Mouse (Mus musculus) heart, embryonic 11.5 days (tissue): Measurements from ENCODE around the gene Brd2. TPM values are rescaled to one million over a fixed set of nuclear protein-coding genes. Genes with fewer than 3 reads are reported as not detected.

Experiments
- ATAC-seq: fragments of 200-750 bp; cut with Nextera tagmentation; replicated peaks from 2 replicates; pipeline ENCODE4 v1.8.0; 2017; ENCODE audit warnings: moderate library complexity; ENCODE audit not compliant: insufficient number of reproducible peaks, low FRiP score, low TSS enrichment
- H3K27ac ChIP-seq: fragments of 300-500 bp; sonication (generic); 2 replicates; pipeline ENCODE4 v1.5.1; 2014; ENCODE audit warnings: mild to moderate bottlenecking, low read depth, low read length
- H3K27me3 ChIP-seq: fragments of 300-500 bp; sonication (generic); 2 replicates; pipeline ENCODE4 v1.6.1; 2014; ENCODE audit warnings: mild to moderate bottlenecking, low read length, mixed read lengths; ENCODE audit not compliant: control insufficient read depth, insufficient read depth
- H3K36me3 ChIP-seq: fragments of 300-500 bp; sonication (generic); 2 replicates; pipeline ENCODE4 v1.6.1; 2014; ENCODE audit warnings: mild to moderate bottlenecking, low read length, moderate library complexity, mixed read lengths; ENCODE audit not compliant: control insufficient read depth, insufficient read depth
- H3K4me1 ChIP-seq: fragments of 300-500 bp; sonication (generic); 2 replicates; pipeline ENCODE4 v1.6.1; 2014; ENCODE audit warnings: low read length; ENCODE audit not compliant: control insufficient read depth, insufficient read depth
- H3K4me2 ChIP-seq: fragments of 300-500 bp; sonication (generic); 2 replicates; pipeline ENCODE4 v1.6.1; 2014; ENCODE audit warnings: mild to moderate bottlenecking, moderate library complexity
- H3K4me3 ChIP-seq: fragments of 300-500 bp; sonication (generic); 2 replicates; pipeline ENCODE4 v1.5.1; 2014; ENCODE audit warnings: low read depth, low read length
- H3K9ac ChIP-seq: fragments of 300-500 bp; sonication (generic); 2 replicates; pipeline ENCODE4 v1.6.1; 2014; ENCODE audit warnings: mild to moderate bottlenecking, low read depth, low read length, moderate library complexity
- H3K9me3 ChIP-seq: fragments of 300-500 bp; sonication (generic); replicated peaks from 2 replicates; pipeline ENCODE4 v1.6.1; 2016; ENCODE audit warnings: low read length; ENCODE audit not compliant: control insufficient read depth
- WGBS: fragments of 180-500 bp; shearing (Covaris S2); extraction: QIAGEN DNeasy Blood & Tissue Kit; methylation state at CpG from one replicate; pipeline ENCODE4 v1.1.7; 2014; ENCODE audit not compliant: insufficient replicate concordance; 5-methylcytosine and 5-hydroxymethylcytosine counted together
- polyA plus RNA-seq: library from polyadenylated mRNA; unstranded; fragments of >200 nt; fragmentation: Nextera tagmentation; extraction: Ambion mirVana; gene quantifications from 2 replicates; pipeline ENCODE4 v1.2.1, GENCODE M21; 2014

The Brd2 gene
- polyA plus RNA-seq, 1 experiment from 2014 or later: 105 TPM

DNA sequence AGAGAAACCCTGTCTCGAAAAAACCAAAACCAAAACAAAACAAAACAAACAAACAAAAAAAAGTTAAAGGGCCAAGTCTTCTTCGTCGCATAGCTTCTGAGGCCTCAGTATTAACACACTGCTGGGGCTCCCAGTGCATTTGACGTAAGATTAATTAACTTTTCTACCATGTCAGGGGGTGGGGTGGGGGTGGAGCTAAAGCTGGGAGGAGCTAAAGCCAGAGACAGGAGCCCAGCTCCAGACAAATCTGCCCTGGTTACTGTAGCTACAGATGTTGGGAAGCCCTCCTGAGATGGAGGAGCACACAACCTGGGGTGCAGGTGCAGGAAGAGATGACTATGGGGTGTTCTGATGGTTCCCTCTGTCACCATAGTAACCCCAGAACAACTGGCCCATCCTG, 44.3 kb downstream of the Brd2 start:
- Histone ChIP-seq H3K36me3 (no peaks in the 10 kb centered on the region), H3K9me3 (no peaks in the 10 kb centered on the region), H3K4me3 (no peak overlapping the region), H3K9ac (no peak overlapping the region), H3K4me1 (no peaks in the 10 kb centered on the region), H3K27ac (no peak overlapping the region), H3K27me3 (peaks cover 20% of the 10 kb centered on the region), H3K4me2 (no peak overlapping the region)
- ATAC-seq: no peak
- 55% methylated on average over 4 of the region's 4 CpGs for WGBS

DNA sequence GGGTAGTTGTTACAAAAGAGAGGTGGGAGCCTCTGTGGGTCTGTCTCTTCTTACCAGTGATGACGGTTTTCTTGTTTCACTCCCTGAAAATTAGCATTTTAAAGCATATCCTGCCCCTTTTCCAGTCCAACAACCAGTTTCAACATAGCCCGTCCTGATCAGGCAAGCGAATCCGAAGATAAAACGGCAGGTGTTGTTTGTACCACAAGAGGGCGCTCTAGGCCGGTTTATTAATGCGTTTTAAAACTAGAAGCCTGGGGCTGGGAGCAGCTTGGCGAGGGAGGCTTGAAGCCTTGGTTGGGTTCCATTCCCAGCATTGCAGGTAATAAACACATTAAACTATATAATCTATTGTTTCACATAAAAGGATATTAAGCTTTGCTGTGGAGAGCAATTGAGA, 44.9 kb downstream of the Brd2 start:
- WGBS: 2% methylated on average over 9 of the region's 9 CpGs

DNA sequence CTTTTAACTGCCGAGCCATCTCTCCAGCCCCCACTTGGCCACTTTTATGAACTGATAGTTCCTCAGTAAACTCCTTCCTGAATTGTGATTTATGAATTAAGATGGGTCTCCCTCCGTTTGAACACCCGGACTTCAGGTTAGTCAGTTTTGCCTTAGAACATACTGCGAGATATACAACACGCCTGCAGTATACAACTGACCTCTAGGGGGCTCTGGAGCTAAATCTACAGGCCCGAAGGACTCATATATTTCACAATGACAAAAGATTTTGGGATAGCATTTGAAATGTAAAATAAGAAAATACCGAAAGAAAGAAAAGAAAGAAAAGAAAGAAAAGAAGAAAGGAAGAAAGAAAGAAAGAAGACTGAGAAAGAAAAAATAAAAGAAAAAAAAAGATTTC, 47.2 kb downstream of the Brd2 start:
- no peak overlapping the region for H3K27ac ChIP-seq
- WGBS: 36% methylated on average over 7 of the region's 7 CpGs
- H3K9ac ChIP-seq: no peak overlapping the region
- peaks cover 20% of the 10 kb centered on the region for H3K27me3 ChIP-seq
- no peak overlapping the region for H3K4me3 ChIP-seq
- no peak overlapping the region for H3K4me2 ChIP-seq
- no peaks in the 10 kb centered on the region for H3K9me3 ChIP-seq
- no peaks in the 10 kb centered on the region for H3K36me3 ChIP-seq
- ATAC-seq: no peak
- H3K4me1 ChIP-seq: no peaks in the 10 kb centered on the region

More for the DNA sequence above, 44.9 kb downstream of the Brd2 start:
- Histone ChIP-seq H3K4me3 (no peak overlapping the region), H3K27ac (no peak overlapping the region), H3K27me3 (peaks cover 20% of the 10 kb centered on the region), H3K4me1 (no peaks in the 10 kb centered on the region), H3K4me2 (no peak overlapping the region), H3K36me3 (no peaks in the 10 kb centered on the region), H3K9ac (no peak overlapping the region), H3K9me3 (no peaks in the 10 kb centered on the region)
- ATAC-seq: no peak

DNA sequence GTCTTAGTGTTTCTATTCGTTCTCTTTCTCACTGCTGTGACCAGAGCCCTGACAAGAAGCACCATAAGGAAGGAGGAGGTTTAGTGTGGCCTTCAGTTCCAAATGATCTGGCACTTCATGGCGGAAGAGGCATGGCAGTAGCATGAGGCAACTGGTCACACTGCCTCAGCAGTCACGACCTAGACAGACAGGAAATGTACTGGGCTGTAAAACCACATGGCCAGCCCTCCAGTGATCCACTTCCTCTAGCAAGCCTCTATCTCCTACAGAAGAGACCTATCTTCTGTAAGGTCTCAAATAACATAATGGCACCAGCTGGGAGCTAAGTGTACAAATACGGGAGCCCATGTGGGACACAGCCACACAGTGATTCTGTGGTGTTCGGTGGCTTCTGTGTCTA, 50.3 kb downstream of the Brd2 start:
- no peak overlapping the region for H3K9ac ChIP-seq
- no peaks in the 10 kb centered on the region for H3K36me3 ChIP-seq
- no peaks in the 10 kb centered on the region for H3K4me1 ChIP-seq
- no peaks in the 10 kb centered on the region for H3K9me3 ChIP-seq
- H3K27me3 ChIP-seq: peaks cover 16% of the 10 kb centered on the region
- no peak overlapping the region for H3K4me2 ChIP-seq
- H3K27ac ChIP-seq: no peak overlapping the region
- WGBS: 65% methylated on average over 5 of the region's 5 CpGs
- ATAC-seq: no peak
- H3K4me3 ChIP-seq: no peak overlapping the region

- no peak for ATAC-seq
- Histone ChIP-seq H3K4me3 (no peak overlapping the region), H3K9ac (no peak overlapping the region), H3K27ac (no peak overlapping the region), H3K9me3 (no peaks in the 10 kb centered on the region), H3K4me2 (no peak overlapping the region), H3K27me3 (no peaks in the 10 kb centered on the region; the same call in 1 of the 2 replicates), H3K4me1 (no peaks in the 10 kb centered on the region), H3K36me3 (no peaks in the 10 kb centered on the region)
- 53% methylated on average over 3 of the region's 3 CpGs for WGBS
Observed at GRCm38 (mm10) chr17:34068864-34069263, 53.6 kb downstream of the Brd2 start.

Other genes with a start within 250 kb of the Brd2 start
- not detected in 2 replicates for gene Gm7029, start 248.8 kb downstream of the Brd2 start, polyA plus RNA-seq
- gene Kifc1, start 232.0 kb downstream of the Brd2 start, polyA plus RNA-seq: 8.1 and 11.8 TPM in 2 replicates
- gene Platr17, start 217.5 kb downstream of the Brd2 start, polyA plus RNA-seq: not detected in 2 replicates
- gene Daxx, start 213.2 kb downstream of the Brd2 start, polyA plus RNA-seq: 26.4 and 37.0 TPM in 2 replicates
- gene Tapbp, start 206.7 kb downstream of the Brd2 start, polyA plus RNA-seq: 22.0 and 23.4 TPM in 2 replicates
- 7.2 and 7.8 TPM in 2 replicates for gene Zbtb22, start 206.7 kb downstream of the Brd2 start, polyA plus RNA-seq
- gene Rgl2, start 193.1 kb downstream of the Brd2 start, polyA plus RNA-seq: 25.8 and 27.8 TPM in 2 replicates
- gene Pfdn6, start 182.3 kb downstream of the Brd2 start, polyA plus RNA-seq: 147 and 151 TPM in 2 replicates
- 18.3 and 19.7 TPM in 2 replicates for gene Wdr46, start 182.0 kb downstream of the Brd2 start, polyA plus RNA-seq
- gene B3galt4, start 171.1 kb downstream of the Brd2 start, polyA plus RNA-seq: 2.8 and 5.9 TPM in 2 replicates
- gene Vps52, start 166.8 kb downstream of the Brd2 start, polyA plus RNA-seq: 28.1 and 29.5 TPM in 2 replicates
- 1,135 and 1,150 TPM in 2 replicates for gene Rps18, start 166.6 kb downstream of the Brd2 start, polyA plus RNA-seq
- gene H2-K1, start 122.3 kb downstream of the Brd2 start, polyA plus RNA-seq: 13.8 and 13.9 TPM in 2 replicates
- 3.9 and 4.4 TPM in 2 replicates for gene Ring1, start 98.0 kb downstream of the Brd2 start, polyA plus RNA-seq
- 29.4 and 35.5 TPM in 2 replicates for gene H2-Ke6, start 94.6 kb downstream of the Brd2 start, polyA plus RNA-seq
- gene Slc39a7, start 91.0 kb downstream of the Brd2 start, polyA plus RNA-seq: 61.4 and 67.2 TPM in 2 replicates
- gene Rxrb, start 90.8 kb downstream of the Brd2 start, polyA plus RNA-seq: 13.8 and 14.6 TPM in 2 replicates
- gene Col11a2, start 83.2 kb downstream of the Brd2 start, polyA plus RNA-seq: 0.31 and 0.70 TPM in 2 replicates
- 0.34 and 1.2 TPM in 2 replicates for gene H2-Oa, start 30.3 kb downstream of the Brd2 start, polyA plus RNA-seq
- gene H2-DMa, start 3.1 kb downstream of the Brd2 start, polyA plus RNA-seq: 6.2 and 8.1 TPM in 2 replicates
- gene H2-DMb2, start 20.7 kb upstream of the Brd2 start, polyA plus RNA-seq: 0.20 TPM in 1 of 2 replicates, not detected in the other
- gene H2-DMb1, start 30.4 kb upstream of the Brd2 start, polyA plus RNA-seq: 0.27 and 0.29 TPM in 2 replicates
- gene Tap1, start 64.9 kb upstream of the Brd2 start, polyA plus RNA-seq: 0.63 and 0.86 TPM in 2 replicates
- 0.42 and 0.59 TPM in 2 replicates for gene Psmb9, start 65.1 kb upstream of the Brd2 start, polyA plus RNA-seq
- 1.5 and 2.5 TPM in 2 replicates for gene Psmb8, start 75.1 kb upstream of the Brd2 start, polyA plus RNA-seq
- 0.44 and 1.4 TPM in 2 replicates for gene Tap2, start 80.9 kb upstream of the Brd2 start, polyA plus RNA-seq
- not detected in 2 replicates for gene H2-Ob, start 116.3 kb upstream of the Brd2 start, polyA plus RNA-seq
- 11.7 and 13.5 TPM in 2 replicates for gene H2-Ab1, start 135.1 kb upstream of the Brd2 start, polyA plus RNA-seq
- not detected in 2 replicates for gene H2-Aa, start 165.2 kb upstream of the Brd2 start, polyA plus RNA-seq
- 1.5 and 2.3 TPM in 2 replicates for gene H2-Eb1, start 183.2 kb upstream of the Brd2 start, polyA plus RNA-seq
- not detected in 2 replicates for gene H2-Eb2, start 203.0 kb upstream of the Brd2 start, polyA plus RNA-seq
- not detected in 2 replicates for gene Btnl2, start 232.2 kb upstream of the Brd2 start, polyA plus RNA-seq